Mouse (Mus musculus): Measurements from ENCODE around the gene Lsm4. TPM values are rescaled to one million over a fixed set of nuclear protein-coding genes. Genes with fewer than 3 reads are reported as not detected.

The Lsm4 gene
- polyA plus RNA-seq, 1 experiment from 2014 or later, result 301 TPM

- 49% methylated on average over 10 of the region's 10 CpGs for WGBS
- Histone ChIP-seq H3K27ac (ENCODE audit: poor library complexity, severe bottlenecking) (peak overlapping the region; percentile 99), H3K27me3 (replicated peaks) (no peaks in the 10 kb centered on the region), H3K4me1 (replicated peaks) (peaks cover 39% of the 10 kb centered on the region), H3K4me2 (peak overlapping the region; percentile 87), H3K36me3 (peaks cover 25% of the 10 kb centered on the region), H3K9ac (peak overlapping the region; percentile 100), H3K4me3 (peak overlapping the region; percentile 92), H3K9me3 (replicated peaks) (no peaks in the 10 kb centered on the region)
- ATAC-seq (ENCODE audit: insufficient number of reproducible peaks, low FRiP score), result no peak
Measured at GRCm38 (mm10) chr8:70701048-70701981, 28.3 kb downstream of the Lsm4 start.

- H3K4me3 ChIP-seq, result no peak overlapping the region
- H3K27me3 ChIP-seq (replicated peaks), result no peaks in the 10 kb centered on the region
- peak overlapping the region; percentile 87; the same call in 1 of the 2 replicates for H3K4me2 ChIP-seq
- ATAC-seq (ENCODE audit: insufficient number of reproducible peaks, low FRiP score), result no peak
- H3K4me1 ChIP-seq (replicated peaks), result peaks cover 30% of the 10 kb centered on the region
- no peak overlapping the region; the same call in 1 of the 2 replicates for H3K9ac ChIP-seq
- H3K9me3 ChIP-seq (replicated peaks), result no peaks in the 10 kb centered on the region
- peak overlapping the region; percentile 5; the same call in 1 of the 2 replicates for H3K27ac ChIP-seq (ENCODE audit: poor library complexity, severe bottlenecking)
- WGBS, result 85% methylated on average over 2 of the region's 2 CpGs
- peaks cover 25% of the 10 kb centered on the region for H3K36me3 ChIP-seq
Measured at GRCm38 (mm10) chr8:70701982-70702841, 29.2 kb downstream of the Lsm4 start.

GRCm38 (mm10) chr8:70702842-70703182, 29.8 kb downstream of the Lsm4 start:
- no peak overlapping the region for H3K4me2 ChIP-seq
- H3K9me3 ChIP-seq (replicated peaks), result no peaks in the 10 kb centered on the region
- peaks cover 24% of the 10 kb centered on the region for H3K4me1 ChIP-seq (replicated peaks)
- no peak overlapping the region for H3K4me3 ChIP-seq
- no peak for ATAC-seq (ENCODE audit: insufficient number of reproducible peaks, low FRiP score)
- peaks cover 25% of the 10 kb centered on the region for H3K36me3 ChIP-seq
- no peak overlapping the region; the same call in 1 of the 2 replicates for H3K9ac ChIP-seq
- no peaks in the 10 kb centered on the region for H3K27me3 ChIP-seq (replicated peaks)
- peak overlapping the region; percentile 5; the same call in 1 of the 2 replicates for H3K27ac ChIP-seq (ENCODE audit: poor library complexity, severe bottlenecking)
- 78% methylated on average over 3 of the region's 3 CpGs for WGBS

GRCm38 (mm10) chr8:70703287-70703686, 30.2 kb downstream of the Lsm4 start, which contains the start of gene Iqcn:
TSS of gene Iqcn (plus strand) at chr8:70703457.
- H3K9ac ChIP-seq, result no peak within 1 kb of the TSS; the same call in 1 of the 2 replicates
- H3K4me2 ChIP-seq, result no peak within 1 kb of the TSS
- WGBS, result 87% methylated on average over 3 of the region's 3 CpGs
- no peaks in the 10 kb centered on the region for H3K9me3 ChIP-seq (replicated peaks)
- peak within 1 kb of the TSS; percentile 5; the same call in 1 of the 2 replicates for H3K27ac ChIP-seq (ENCODE audit: poor library complexity, severe bottlenecking)
- H3K36me3 ChIP-seq, result peaks cover 25% of the 10 kb centered on the region
- no peaks in the 10 kb centered on the region for H3K27me3 ChIP-seq (replicated peaks)
- peaks cover 21% of the 10 kb centered on the region for H3K4me1 ChIP-seq (replicated peaks)
- ATAC-seq (ENCODE audit: insufficient number of reproducible peaks, low FRiP score), result no peak
- H3K4me3 ChIP-seq, result no peak within 1 kb of the TSS

GRCm38 (mm10) chr8:70708281-70708680, 35.2 kb downstream of the Lsm4 start:
- Histone ChIP-seq H3K9ac (no peak overlapping the region), H3K4me1 (replicated peaks) (no peaks in the 10 kb centered on the region)
- no peak for ATAC-seq (ENCODE audit: insufficient number of reproducible peaks, low FRiP score)

GRCm38 (mm10) chr8:70709794-70710193, 36.7 kb downstream of the Lsm4 start:
- H3K4me3 ChIP-seq, result no peak overlapping the region
- H3K4me1 ChIP-seq (replicated peaks), result no peaks in the 10 kb centered on the region
- WGBS, result 89% methylated on average over 9 of the region's 9 CpGs
- no peak overlapping the region for H3K27ac ChIP-seq (ENCODE audit: poor library complexity, severe bottlenecking)
- no peaks in the 10 kb centered on the region for H3K9me3 ChIP-seq (replicated peaks)
- H3K27me3 ChIP-seq (replicated peaks), result no peaks in the 10 kb centered on the region; the same call in 1 of the 2 replicates
- H3K36me3 ChIP-seq, result no peaks in the 10 kb centered on the region
- ATAC-seq (ENCODE audit: insufficient number of reproducible peaks, low FRiP score), result no peak
- no peak overlapping the region for H3K9ac ChIP-seq
- H3K4me2 ChIP-seq, result no peak overlapping the region

More at GRCm38 (mm10) chr8:70708281-70708680, 35.2 kb downstream of the Lsm4 start:
- WGBS, result 84% methylated on average over 14 of the region's 14 CpGs
- Histone ChIP-seq H3K4me2 (no peak overlapping the region), H3K27ac (ENCODE audit: poor library complexity, severe bottlenecking) (no peak overlapping the region), H3K27me3 (replicated peaks) (no peaks in the 10 kb centered on the region; the same call in 1 of the 2 replicates), H3K36me3 (peaks cover 6% of the 10 kb centered on the region), H3K4me3 (no peak overlapping the region), H3K9me3 (replicated peaks) (no peaks in the 10 kb centered on the region)

- H3K4me1 ChIP-seq (replicated peaks), result no peaks in the 10 kb centered on the region
- no peak for ATAC-seq (ENCODE audit: insufficient number of reproducible peaks, low FRiP score)
- H3K27ac ChIP-seq (ENCODE audit: poor library complexity, severe bottlenecking), result no peak overlapping the region
- no peak overlapping the region for H3K4me2 ChIP-seq
- no peaks in the 10 kb centered on the region for H3K9me3 ChIP-seq (replicated peaks)
- H3K27me3 ChIP-seq (replicated peaks), result peaks cover under 1% of the 10 kb centered on the region; the same call in 1 of the 2 replicates
- H3K36me3 ChIP-seq, result no peaks in the 10 kb centered on the region
- H3K9ac ChIP-seq, result no peak overlapping the region
- H3K4me3 ChIP-seq, result no peak overlapping the region
- WGBS, result 93% methylated on average over 1 of the region's 1 CpGs
Measured at GRCm38 (mm10) chr8:70710296-70710695, 37.2 kb downstream of the Lsm4 start.

- WGBS, result 79% methylated on average over 11 of the region's 11 CpGs
- Histone ChIP-seq H3K4me1 (replicated peaks) (no peaks in the 10 kb centered on the region), H3K27me3 (replicated peaks) (peaks cover 5% of the 10 kb centered on the region), H3K27ac (ENCODE audit: poor library complexity, severe bottlenecking) (no peak overlapping the region), H3K9me3 (replicated peaks) (no peaks in the 10 kb centered on the region), H3K9ac (no peak overlapping the region), H3K36me3 (no peaks in the 10 kb centered on the region), H3K4me2 (no peak overlapping the region), H3K4me3 (no peak overlapping the region)
- no peak for ATAC-seq (ENCODE audit: insufficient number of reproducible peaks, low FRiP score)
Measured at GRCm38 (mm10) chr8:70711041-70711440, 38.0 kb downstream of the Lsm4 start.

GRCm38 (mm10) chr8:70713991-70714390, 40.9 kb downstream of the Lsm4 start:
- no peaks in the 10 kb centered on the region for H3K9me3 ChIP-seq (replicated peaks)
- H3K27me3 ChIP-seq (replicated peaks), result peaks cover 28% of the 10 kb centered on the region
- ATAC-seq (ENCODE audit: insufficient number of reproducible peaks, low FRiP score), result no peak
- no peak overlapping the region for H3K9ac ChIP-seq
- H3K4me3 ChIP-seq, result no peak overlapping the region
- no peaks in the 10 kb centered on the region for H3K36me3 ChIP-seq
- WGBS, result 73% methylated on average over 7 of the region's 7 CpGs
- no peaks in the 10 kb centered on the region for H3K4me1 ChIP-seq (replicated peaks)
- no peak overlapping the region for H3K4me2 ChIP-seq
- H3K27ac ChIP-seq (ENCODE audit: poor library complexity, severe bottlenecking), result no peak overlapping the region

- no peaks in the 10 kb centered on the region for H3K4me1 ChIP-seq (replicated peaks)
- no peak overlapping the region for H3K9ac ChIP-seq
- H3K9me3 ChIP-seq (replicated peaks), result no peaks in the 10 kb centered on the region
- no peak overlapping the region for H3K4me2 ChIP-seq
- H3K36me3 ChIP-seq, result no peaks in the 10 kb centered on the region
- WGBS, result 41% methylated on average over 2 of the region's 2 CpGs
- H3K27me3 ChIP-seq (replicated peaks), result peaks cover 34% of the 10 kb centered on the region
- H3K27ac ChIP-seq (ENCODE audit: poor library complexity, severe bottlenecking), result no peak overlapping the region
- no peak for ATAC-seq (ENCODE audit: insufficient number of reproducible peaks, low FRiP score)
- H3K4me3 ChIP-seq, result no peak overlapping the region
Measured at GRCm38 (mm10) chr8:70715086-70715485, 42.0 kb downstream of the Lsm4 start.
